Mouse (Mus musculus) bone marrow macrophage, adult 2 months (primary cell): ENCODE data around the gene Ube2e2.

Experiments
- CTCF ChIP-seq: IDR thresholded peaks from 2 replicates; pipeline ENCODE4 v1.5.1; 2012; ENCODE audit warnings: low read depth, mild to moderate bottlenecking, low read length, moderate library complexity
- POLR2A ChIP-seq: IDR thresholded peaks from 2 replicates; pipeline ENCODE4 v1.6.1; 2012; ENCODE audit warnings: mild to moderate bottlenecking, low read depth, low read length, borderline replicate concordance

GRCm38 (mm10) chr14:18795787-18796186 lies 98.3 kb downstream of the Ube2e2 start:
- TF ChIP-seq CTCF: no peak
- TF ChIP-seq POLR2A: no peak
